Mouse (Mus musculus) frontal cortex, adult (tissue): ENCODE data around the gene Cers1.

Experiments used
- ATAC-seq: cut with Nextera tagmentation; 2 replicates; pipeline ENCODE4 v1.9.2; 2017; ENCODE audit warnings: mild to moderate bottlenecking, moderate library complexity, mixed read lengths; ENCODE audit not compliant: low TSS enrichment

The Cers1 gene

DNA sequence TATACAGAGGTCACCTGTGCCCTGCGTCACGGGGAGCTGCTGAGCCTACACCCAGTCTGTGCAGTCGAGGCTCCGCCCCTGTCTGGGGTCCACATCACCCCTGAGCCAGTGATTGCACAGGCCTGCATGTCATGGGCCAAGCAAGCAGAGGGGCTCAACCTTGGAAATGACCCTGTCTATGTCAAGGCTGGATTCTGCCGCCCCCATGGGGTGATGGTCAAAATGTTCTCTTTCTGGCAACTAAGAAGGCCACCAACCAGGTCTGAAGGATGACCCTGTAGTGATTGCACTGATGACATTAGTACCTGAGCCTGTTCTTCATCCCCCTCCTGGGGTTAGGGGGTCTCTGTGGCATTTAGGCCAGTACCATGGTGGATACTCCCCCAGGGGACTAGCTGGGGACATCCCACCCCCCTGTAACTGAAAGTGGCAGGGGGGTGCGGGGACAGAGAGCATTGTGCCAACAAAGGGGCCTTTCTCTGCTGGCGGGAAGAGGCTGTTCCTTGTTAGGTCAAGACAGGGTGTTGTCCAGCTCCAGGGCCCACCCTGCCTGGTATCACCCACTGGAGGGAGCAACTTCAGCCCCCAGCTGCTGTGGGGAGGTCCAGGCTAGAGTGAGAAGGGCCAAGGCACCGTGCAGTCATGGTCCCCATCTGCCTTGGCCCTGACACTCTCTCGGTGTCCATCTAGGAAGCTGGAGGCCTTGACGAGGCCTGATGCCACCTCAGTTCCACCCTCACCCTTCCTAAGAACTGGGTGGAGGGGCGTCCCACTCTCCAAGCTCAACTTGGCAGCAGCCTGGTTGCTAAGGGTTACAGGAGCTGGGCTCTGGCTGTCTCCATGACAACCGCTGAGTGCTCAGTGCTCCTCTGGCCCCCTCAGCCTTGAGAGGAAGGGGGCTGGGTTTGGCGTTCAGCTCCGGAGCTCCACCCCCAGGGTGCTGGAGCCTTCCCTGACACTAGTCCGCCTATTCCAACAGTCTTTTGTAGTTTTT lies 1.2 kb downstream of the Cers1 start:
- ATAC-seq, result peak; percentile 73

DNA sequence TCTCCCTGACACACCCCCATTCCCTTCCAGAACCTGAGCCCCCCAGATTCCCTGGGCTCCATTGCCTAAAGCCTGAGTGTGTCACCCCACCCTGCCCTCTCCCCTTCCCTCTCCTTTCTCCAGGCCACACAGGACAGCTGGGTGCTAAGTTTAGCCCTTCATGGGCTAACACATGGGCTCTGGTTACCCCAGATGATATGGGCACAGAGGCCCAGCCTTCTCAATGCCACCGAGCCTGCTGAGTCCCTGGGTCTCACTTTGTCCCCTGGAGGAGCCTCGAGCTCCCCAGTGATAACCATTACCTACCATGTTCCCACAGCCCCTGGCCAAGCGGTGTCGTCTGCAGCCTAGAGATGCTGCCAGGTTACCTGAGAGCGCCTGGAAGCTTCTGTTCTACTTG lies 2.3 kb downstream of the Cers1 start:
- no peak for ATAC-seq

DNA sequence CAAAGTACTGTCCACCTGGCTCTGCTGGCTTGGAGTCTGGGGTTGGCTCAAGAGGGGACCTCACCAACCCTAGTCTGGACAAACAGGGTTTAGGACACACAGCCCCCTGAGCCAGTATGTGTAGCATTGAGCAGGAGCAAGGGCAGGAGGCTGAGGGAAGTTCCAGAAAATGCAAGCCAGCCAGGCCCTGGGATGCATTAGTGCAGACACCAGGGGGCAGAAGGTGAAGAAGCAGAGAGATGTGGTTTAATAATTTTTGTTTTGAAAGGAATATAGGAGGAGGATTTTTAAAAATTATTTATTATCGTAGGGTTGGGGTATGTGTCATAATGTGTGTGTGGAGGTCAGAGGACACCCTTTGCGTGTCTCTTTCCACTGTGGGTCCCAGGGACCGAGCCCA lies 8.1 kb downstream of the Cers1 start:
- no peak for ATAC-seq

- ATAC-seq, result no peak
Observed at GRCm38 (mm10) chr8:70327512-70327911, 11.9 kb downstream of the Cers1 start.

DNA sequence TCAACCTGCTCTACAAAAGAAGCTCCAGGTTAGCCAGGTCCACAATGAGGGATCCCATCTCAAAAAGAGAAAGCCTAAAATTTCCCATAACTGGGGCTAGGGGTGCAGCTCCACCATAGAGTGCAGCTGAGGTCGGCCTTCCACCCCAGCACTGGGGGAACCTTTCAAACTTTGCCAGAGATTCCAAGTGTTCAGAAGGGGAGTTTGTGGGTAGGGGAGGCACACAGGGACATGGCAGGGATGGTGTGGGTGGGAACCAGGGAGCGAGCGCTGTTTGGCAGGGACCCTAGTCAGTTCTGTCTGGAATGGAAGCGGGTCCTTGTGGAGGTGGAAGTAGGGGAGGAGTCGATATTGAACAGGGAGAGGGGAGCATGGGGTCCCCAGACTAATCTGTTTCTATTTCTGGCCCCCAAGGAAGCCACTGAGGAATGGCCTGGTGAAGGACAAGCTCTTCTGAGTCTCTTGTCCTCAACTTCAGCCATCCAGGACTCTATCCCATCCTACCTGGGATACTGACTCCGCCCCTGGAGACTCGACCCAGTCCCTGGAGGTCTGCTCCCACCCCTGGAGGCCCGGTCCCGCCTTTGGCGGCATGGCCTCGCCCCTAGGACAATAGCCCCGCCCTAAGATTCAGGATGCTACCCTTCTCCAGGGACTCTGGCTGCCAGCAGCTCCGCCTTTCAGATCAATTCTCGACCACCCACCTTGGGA lies 13.7 kb downstream of the Cers1 start, which contains the start of gene Gdf1:
Gene Gdf1 (plus strand): TSS at position 694 of the 711 bp plus-strand sequence.
- no peak for ATAC-seq

- ATAC-seq, result peak; percentile 8; the same call in 1 of the 2 replicates
Observed at GRCm38 (mm10) chr8:70329835-70330740, 14.5 kb downstream of the Cers1 start.

DNA sequence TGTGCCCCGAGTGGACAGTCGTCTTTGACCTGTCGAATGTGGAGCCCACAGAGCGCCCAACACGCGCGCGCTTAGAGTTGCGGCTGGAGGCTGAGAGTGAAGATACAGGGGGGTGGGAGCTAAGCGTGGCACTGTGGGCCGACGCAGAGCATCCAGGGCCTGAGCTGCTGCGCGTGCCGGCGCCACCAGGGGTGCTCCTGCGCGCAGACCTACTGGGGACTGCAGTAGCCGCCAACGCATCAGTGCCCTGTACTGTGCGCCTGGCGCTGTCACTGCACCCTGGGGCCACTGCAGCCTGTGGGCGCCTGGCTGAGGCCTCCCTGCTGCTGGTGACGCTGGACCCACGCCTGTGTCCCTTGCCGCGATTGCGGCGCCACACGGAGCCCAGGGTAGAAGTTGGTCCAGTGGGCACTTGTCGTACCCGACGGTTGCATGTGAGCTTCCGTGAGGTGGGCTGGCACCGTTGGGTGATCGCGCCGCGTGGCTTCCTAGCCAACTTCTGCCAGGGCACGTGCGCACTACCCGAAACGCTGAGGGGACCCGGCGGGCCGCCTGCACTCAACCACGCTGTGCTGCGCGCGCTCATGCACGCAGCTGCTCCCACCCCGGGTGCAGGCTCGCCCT lies 15.3 kb downstream of the Cers1 start:
- peak; percentile 56 for ATAC-seq

DNA sequence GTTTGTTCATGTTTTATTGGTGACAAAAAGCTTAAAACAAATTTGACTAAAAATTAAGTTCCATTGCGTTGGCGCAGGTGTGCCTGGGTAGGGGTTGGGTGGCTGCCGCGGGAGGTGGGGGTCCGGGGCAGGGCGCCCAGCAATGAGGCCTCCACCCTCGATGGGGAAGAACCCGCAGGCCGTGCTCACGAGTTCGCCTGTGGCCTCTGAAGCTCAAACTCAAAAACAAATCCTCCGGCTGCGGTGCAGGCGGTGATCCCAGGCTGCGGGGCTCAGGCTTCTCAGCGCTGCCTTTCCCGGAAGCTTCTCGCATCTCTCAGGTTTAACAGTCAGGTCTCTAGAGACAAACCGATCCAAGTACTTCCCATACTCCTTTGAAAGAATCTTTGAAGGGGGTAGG lies 16.0 kb downstream of the Cers1 start:
- no peak for ATAC-seq

- peak; percentile 63 for ATAC-seq
Observed at GRCm38 (mm10) chr8:70332070-70332877, 16.7 kb downstream of the Cers1 start.

DNA sequence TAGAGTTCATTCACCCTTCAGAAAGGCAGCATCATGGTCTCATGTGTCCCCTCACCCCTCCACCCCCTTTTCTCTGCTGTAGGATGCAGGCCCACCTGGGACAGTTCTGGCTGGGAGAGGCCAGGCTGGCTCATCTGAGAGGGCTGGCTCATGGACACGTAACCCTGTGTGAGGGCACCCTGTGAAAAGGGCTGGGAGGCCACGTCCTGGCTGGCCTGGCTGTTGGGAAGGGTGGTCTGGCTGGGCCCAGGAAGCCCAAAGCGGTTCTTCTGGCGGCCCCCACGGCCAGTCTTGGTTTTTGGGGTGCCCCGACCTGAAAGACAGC lies 17.3 kb downstream of the Cers1 start:
- ATAC-seq, result no peak

DNA sequence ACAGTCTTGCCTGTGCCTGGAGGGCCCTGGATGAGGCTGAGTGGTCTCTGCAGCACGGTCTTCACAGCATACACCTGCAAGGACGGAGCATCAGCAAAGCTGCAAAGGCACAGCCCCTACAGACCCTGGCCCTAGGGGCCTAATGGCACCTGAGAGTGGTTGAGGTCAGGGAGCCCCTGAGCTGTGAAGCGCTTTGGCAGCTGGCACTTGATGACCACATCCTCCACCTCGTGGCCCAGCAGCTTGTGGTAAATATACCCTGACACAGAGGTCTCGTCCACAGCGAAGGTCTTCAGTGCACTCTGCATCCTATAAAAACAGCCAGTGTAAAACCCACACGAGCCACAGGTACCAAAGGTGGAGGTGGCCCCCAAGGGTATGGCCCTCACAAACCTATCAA lies 23.4 kb downstream of the Cers1 start:
- no peak for ATAC-seq

DNA sequence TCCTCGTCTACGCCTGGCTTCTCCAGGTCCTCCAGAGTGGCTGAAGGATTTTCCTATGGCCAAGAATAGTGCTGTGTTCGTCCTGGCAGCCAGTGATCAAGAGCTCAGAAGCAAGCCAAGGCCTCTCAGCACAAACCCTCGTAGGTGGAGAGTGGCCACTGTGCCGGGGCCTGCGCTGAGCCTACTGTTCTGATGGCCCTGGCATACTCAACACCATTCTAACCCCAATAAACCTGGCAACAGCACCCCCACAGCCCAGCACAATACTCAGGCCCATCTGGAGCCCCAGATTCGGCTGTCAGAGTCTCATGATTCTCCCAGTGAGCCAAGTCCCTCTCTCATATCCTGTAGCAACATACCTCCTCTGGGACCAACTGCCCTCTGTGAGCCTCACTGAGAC lies 25.1 kb downstream of the Cers1 start:
- ATAC-seq, result peak; percentile 27; the same call in 1 of the 2 replicates

GRCm38 (mm10) chr8:70342007-70342406 lies 26.4 kb downstream of the Cers1 start:
- ATAC-seq, result no peak

GRCm38 (mm10) chr8:70343076-70343475 lies 27.5 kb downstream of the Cers1 start:
- ATAC-seq, result no peak

- ATAC-seq, result peak; percentile 66
Observed at GRCm38 (mm10) chr8:70343696-70344095, 28.1 kb downstream of the Cers1 start.

- ATAC-seq, result no peak
Observed at GRCm38 (mm10) chr8:70344279-70344678, 28.7 kb downstream of the Cers1 start.

DNA sequence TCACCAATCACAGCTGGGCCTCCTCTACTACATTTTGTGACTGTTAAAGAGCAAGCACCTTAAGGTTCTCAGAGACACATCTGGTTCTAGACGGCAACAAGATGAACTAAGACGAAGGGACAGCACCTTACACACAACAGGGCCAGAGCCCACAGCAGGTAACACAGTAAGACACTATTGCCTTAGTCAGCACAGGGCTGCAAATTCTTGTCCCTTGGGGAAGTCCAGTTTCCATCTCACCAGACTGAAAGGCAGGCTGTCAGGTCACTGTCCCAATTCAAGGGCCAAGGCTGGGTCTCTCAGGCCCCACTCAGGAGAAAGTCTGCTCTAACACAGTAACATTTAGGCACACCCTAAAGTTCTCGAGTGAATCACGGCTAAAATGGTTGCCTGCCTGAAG lies 31.9 kb downstream of the Cers1 start:
- ATAC-seq, result no peak

DNA sequence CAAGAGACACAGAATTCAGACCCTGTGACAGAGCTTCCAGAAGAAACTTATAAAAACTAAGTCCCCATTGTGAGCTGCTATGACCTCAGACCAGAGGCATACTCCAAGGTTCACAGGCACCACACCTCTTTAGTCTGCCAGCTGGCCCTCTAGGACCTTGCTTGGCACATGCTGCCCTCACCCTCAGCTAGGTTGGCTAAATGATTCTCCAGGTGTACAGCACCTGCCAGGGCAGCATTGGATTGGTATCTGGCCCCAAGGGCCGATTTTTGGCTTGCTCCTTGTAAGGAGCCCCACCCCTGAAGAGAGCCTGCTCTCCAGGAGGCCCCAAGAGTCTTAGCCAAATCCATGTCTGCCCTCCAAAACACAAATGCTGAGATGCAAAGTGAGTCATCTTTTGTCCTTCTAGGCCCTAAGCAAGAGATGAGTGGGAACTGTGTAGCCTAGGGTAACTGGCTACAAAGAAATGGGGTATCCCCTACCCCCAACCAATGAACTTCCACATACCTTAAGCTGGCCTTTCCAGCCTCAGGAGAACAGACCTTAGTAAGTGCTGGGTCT lies 32.4 kb downstream of the Cers1 start:
- no peak for ATAC-seq

DNA sequence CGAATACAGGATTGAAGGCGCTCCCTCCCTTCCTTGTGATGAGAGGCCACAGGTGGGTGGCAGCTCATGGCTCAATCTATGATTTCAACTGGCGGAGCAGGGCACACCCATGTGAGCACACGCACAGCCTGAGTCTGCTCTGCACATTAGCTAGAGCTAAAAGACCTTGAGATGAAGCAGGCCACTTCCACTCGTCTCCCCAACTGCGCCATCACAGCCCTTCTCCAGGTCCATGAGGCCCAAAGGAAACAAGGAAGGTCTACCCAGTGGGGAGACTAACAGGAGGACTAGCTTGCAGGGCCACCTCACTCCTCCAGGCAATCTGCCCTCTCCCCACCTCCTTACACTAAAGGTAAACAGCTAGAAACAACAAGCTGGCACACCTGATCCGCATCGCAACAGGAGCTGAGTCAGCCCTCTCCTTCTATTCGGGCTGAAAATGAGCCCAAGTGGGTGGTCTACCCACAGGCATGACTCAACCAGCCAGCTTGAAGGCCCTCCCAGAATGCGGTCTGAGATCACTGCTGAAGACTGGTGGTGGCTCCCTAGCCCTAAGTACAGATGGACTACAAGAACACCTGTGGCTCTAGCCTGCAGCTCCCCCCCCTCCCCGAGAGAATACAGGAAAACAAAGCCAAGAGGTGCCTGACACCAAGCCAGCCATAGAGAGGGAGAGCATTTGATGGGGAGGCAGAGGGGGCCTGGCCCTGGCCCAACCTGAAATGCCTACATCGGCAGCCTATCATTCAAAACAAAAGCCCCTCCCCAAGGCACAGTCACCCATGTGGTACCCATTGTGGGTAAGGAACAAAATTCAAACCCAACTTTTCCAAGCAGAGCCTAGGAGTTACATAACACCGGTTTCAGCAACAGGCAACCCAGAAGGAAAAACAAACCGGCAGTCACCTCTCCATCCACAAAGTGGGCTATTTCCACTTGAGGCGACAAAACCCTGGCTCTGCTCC lies 35.7 kb downstream of the Cers1 start:
- no peak for ATAC-seq
